Mouse (Mus musculus) small intestine, adult 2 months (tissue): Measurements from ENCODE around the gene Thnsl1. TPM values are rescaled to one million over a fixed set of nuclear protein-coding genes. Genes with fewer than 3 reads are reported as not detected.

ENCODE experiments used
- H3K27ac ChIP-seq: fragments of 200-500 bp; 2 replicates; pipeline ENCODE4 v1.5.1; 2012; ENCODE audit warnings: low read depth, low read length, control low read depth, inconsistent platforms; ENCODE audit not compliant: insufficient read depth
- H3K27me3 ChIP-seq: fragments of 200-500 bp; 2 replicates; pipeline ENCODE4 v1.6.1; 2012; ENCODE audit warnings: mild to moderate bottlenecking, moderate library complexity, low read length, inconsistent platforms; ENCODE audit not compliant: control insufficient read depth, insufficient read depth
- H3K36me3 ChIP-seq: fragments of 200-500 bp; 2 replicates; pipeline ENCODE4 v1.6.1; 2012; ENCODE audit warnings: mild to moderate bottlenecking, low read length, control low read depth, inconsistent platforms; ENCODE audit not compliant: control insufficient read depth, insufficient read depth
- H3K4me1 ChIP-seq: fragments of 200-500 bp; 2 replicates; pipeline ENCODE4 v1.6.1; 2012; ENCODE audit warnings: low read length, inconsistent platforms, mixed read lengths; ENCODE audit not compliant: control insufficient read depth, insufficient read depth, insufficient read length
- H3K4me3 ChIP-seq: fragments of 200-500 bp; 2 replicates; pipeline ENCODE4 v1.5.1; 2012; ENCODE audit warnings: low read depth, mild to moderate bottlenecking, control low read depth, inconsistent platforms, low read length, moderate library complexity
- CTCF ChIP-seq: fragments of 200-500 bp; IDR thresholded peaks from 2 replicates; pipeline ENCODE4 v1.5.1; 2012; ENCODE audit warnings: low read depth, mild to moderate bottlenecking, control low read depth, inconsistent platforms, low read length, moderate library complexity, mixed read lengths; ENCODE audit not compliant: insufficient replicate concordance, insufficient read length; ENCODE audit errors: extremely low read depth
- POLR2A ChIP-seq: fragments of 200-500 bp; IDR thresholded peaks from 2 replicates; pipeline ENCODE4 v1.6.1; 2012; ENCODE audit warnings: low read depth, mild to moderate bottlenecking, control low read depth, inconsistent platforms, low read length, moderate library complexity
- WGBS: fragments of 180-500 bp; shearing (Covaris S2); methylation state at CpG from one replicate; pipeline ENCODE4 v1.1.7; 2018; 5-methylcytosine and 5-hydroxymethylcytosine counted together
- polyA plus RNA-seq: library from polyadenylated mRNA; depleted of rRNA; stranded (reverse); fragments of >200 nt; gene quantifications from 2 replicates; pipeline ENCODE4 v1.2.3, GENCODE M21; 2012; rRNA removed

The Thnsl1 gene
- polyA plus RNA-seq, 1 experiment: 2.4 TPM

GRCm38 (mm10) chr2:21260060-21260459 lies 54.5 kb downstream of the Thnsl1 start:
- Histone ChIP-seq H3K4me3 (no peak overlapping the region), H3K36me3 (no peaks in the 10 kb centered on the region), H3K4me1 (peaks cover 6% of the 10 kb centered on the region; the same call in 1 of the 2 replicates), H3K27me3 (no peaks in the 10 kb centered on the region), H3K27ac (no peak overlapping the region)
- 72% methylated on average over 4 of the region's 4 CpGs for WGBS
- no peak for TF ChIP-seq CTCF
- TF ChIP-seq POLR2A: no peak

- 0 out of 2 replicates have a peak overlapping the region, but pooled peaks have one; percentile 4 for H3K27ac ChIP-seq
- H3K36me3 ChIP-seq: no peaks in the 10 kb centered on the region
- no peaks in the 10 kb centered on the region for H3K27me3 ChIP-seq
- WGBS: 7% methylated on average over 4 of the region's 4 CpGs
- TF ChIP-seq CTCF: peak; percentile 95
- no peak for TF ChIP-seq POLR2A
- H3K4me1 ChIP-seq: peaks cover 6% of the 10 kb centered on the region; the same call in 1 of the 2 replicates
- no peak overlapping the region for H3K4me3 ChIP-seq
Observed at GRCm38 (mm10) chr2:21261370-21262006, 56.0 kb downstream of the Thnsl1 start.

- WGBS: 86% methylated on average over 4 of the region's 4 CpGs
- no peak overlapping the region for H3K27ac ChIP-seq
- no peak overlapping the region for H3K4me3 ChIP-seq
- no peak for TF ChIP-seq POLR2A
- TF ChIP-seq CTCF: no peak
- no peaks in the 10 kb centered on the region for H3K36me3 ChIP-seq
- H3K4me1 ChIP-seq: peaks cover 5% of the 10 kb centered on the region; the same call in 1 of the 2 replicates
- H3K27me3 ChIP-seq: no peaks in the 10 kb centered on the region
Observed at GRCm38 (mm10) chr2:21264031-21264430, 58.5 kb downstream of the Thnsl1 start.

Other genes with a start within 250 kb of the Thnsl1 start
- 4.9 and 12.6 TPM in 2 replicates for gene Arhgap21, start 236.8 kb upstream of the Thnsl1 start, polyA plus RNA-seq
- gene Enkur, start 359 bp upstream of the Thnsl1 start, polyA plus RNA-seq: 0.09 TPM in 1 of 2 replicates, not detected in the other
- gene Gpr158, start 161.8 kb downstream of the Thnsl1 start, polyA plus RNA-seq: 0.01 TPM in 1 of 2 replicates, not detected in the other